Mouse (Mus musculus) MEL (cell line): ENCODE measurements at regions not wholly inside any gene's neighbourhood (a gene's known extent, or its start where the extent isn't known, plus 50 kb on each side); places are given as distances from the start of the nearest gene placed in this dataset.

Experiments
- BHLHE40 ChIP-seq: IDR thresholded peaks from 2 replicates; pipeline ENCODE4 v1.6.1; 2012; ENCODE audit warnings: low read depth, mild to moderate bottlenecking, inconsistent platforms, low read length, improper control_type of control experiment, borderline replicate concordance
- CTCF ChIP-seq, 3 experiments: IDR thresholded peaks in 2 of 3; conservative IDR thresholded peaks in 1 of 3; 2 replicates each; pipeline ENCODE4 v1.5.1; 2011 to 2012; ENCODE audit warnings: low read length in 3 of 3, low read depth in 2 of 3, mild to moderate bottlenecking in 2 of 3, improper control_type of control experiment in 1 of 3, inconsistent platforms in 1 of 3, mixed read lengths in 1 of 3, moderate library complexity in 1 of 3; ENCODE audit not compliant: control insufficient read depth in 1 of 3, insufficient read depth in 1 of 3, poor library complexity in 1 of 3, severe bottlenecking in 1 of 3
- EP300 ChIP-seq, 2 experiments: IDR thresholded peaks; 2 replicates each; pipeline ENCODE4 v1.6.1; 2011; ENCODE audit warnings: improper control_type of control experiment in 2 of 2, low read length in 2 of 2, low read depth in 1 of 2, mild to moderate bottlenecking in 1 of 2
- HCFC1 ChIP-seq: IDR thresholded peaks from 2 replicates; pipeline ENCODE4 v1.6.1; 2012; ENCODE audit warnings: low read depth, mild to moderate bottlenecking, inconsistent platforms, low read length, improper control_type of control experiment, moderate library complexity
- KAT2A ChIP-seq: conservative IDR thresholded peaks from 2 replicates; pipeline ENCODE4 v1.6.1; 2012; ENCODE audit warnings: low read depth, low read length, improper control_type of control experiment, inconsistent platforms
- MYC ChIP-seq: IDR thresholded peaks from 2 replicates; pipeline ENCODE4 v1.6.1; 2011; ENCODE audit warnings: low read depth, mild to moderate bottlenecking, low read length, improper control_type of control experiment, moderate library complexity
- POLR2A ChIP-seq, 2 experiments: IDR thresholded peaks; 2 replicates each; pipeline ENCODE4 v1.6.1; 2011 to 2012; ENCODE audit warnings: low read length in 2 of 2, mild to moderate bottlenecking in 2 of 2, control low read depth in 1 of 2, improper control_type of control experiment in 1 of 2, low read depth in 1 of 2, moderate library complexity in 1 of 2; ENCODE audit not compliant: control insufficient read depth in 1 of 2, insufficient read depth in 1 of 2, poor library complexity in 1 of 2
- SMC3 ChIP-seq: IDR thresholded peaks from 2 replicates; pipeline ENCODE4 v1.6.1; 2011; ENCODE audit warnings: low read depth, low read length, improper control_type of control experiment
- USF2 ChIP-seq, 2 experiments: IDR thresholded peaks; 2 replicates each; pipeline ENCODE4 v1.6.1; 2011 to 2012; ENCODE audit warnings: improper control_type of control experiment in 2 of 2, low read length in 2 of 2, borderline replicate concordance in 1 of 2, inconsistent platforms in 1 of 2, low read depth in 1 of 2, mild to moderate bottlenecking in 1 of 2; ENCODE audit not compliant: insufficient read depth in 1 of 2
- ZC3H11A ChIP-seq: IDR thresholded peaks from 2 replicates; pipeline ENCODE4 v1.6.1; 2012; ENCODE audit warnings: low read depth, mild to moderate bottlenecking, inconsistent platforms, low read length, improper control_type of control experiment
- ZMIZ1 ChIP-seq: IDR thresholded peaks from 2 replicates; pipeline ENCODE4 v1.6.1; 2012; ENCODE audit warnings: low read depth, mild to moderate bottlenecking, inconsistent platforms, low read length, improper control_type of control experiment, moderate library complexity

DNA sequence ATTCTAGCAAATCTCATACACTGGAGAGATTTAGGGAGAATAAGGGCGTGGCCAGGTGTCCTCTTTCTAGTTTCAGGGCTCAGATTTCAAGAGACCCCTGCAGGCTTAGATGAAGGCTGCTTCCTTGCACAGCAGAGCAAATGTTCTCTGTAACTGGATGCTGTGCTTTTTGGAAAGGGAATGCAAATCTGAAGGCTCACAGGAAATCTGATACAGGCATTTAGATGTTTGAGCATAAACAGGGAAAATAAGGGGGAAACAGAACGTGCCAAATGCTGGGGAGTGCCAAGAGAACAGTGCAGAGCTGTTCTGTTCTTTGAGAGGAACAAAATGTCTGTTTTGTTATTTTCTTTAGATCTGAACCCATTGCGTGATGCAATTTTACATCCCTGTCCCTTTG is 161.0 kb upstream of the Samsn1 start:
- TF ChIP-seq SMC3 = no peak
- no peak for TF ChIP-seq ZMIZ1
- TF ChIP-seq CTCF (IDR thresholded peaks at IDR 0.05 in 2 of 3, conservative IDR thresholded peaks at IDR 0.05 in 1 of 3; ENCODE audit: control insufficient read depth in 1 of 3, insufficient read depth in 1 of 3, low read depth in 2 of 3, low read length in 3 of 3, poor library complexity in 1 of 3, severe bottlenecking in 1 of 3) = no peak
- no peak for TF ChIP-seq KAT2A
- TF ChIP-seq MYC = no peak
- TF ChIP-seq POLR2A (IDR thresholded peaks at IDR 0.05; ENCODE audit: control insufficient read depth in 1 of 2, insufficient read depth in 1 of 2, low read depth in 1 of 2, low read length in 2 of 2, poor library complexity in 1 of 2) = no peak
- TF ChIP-seq ZC3H11A = no peak
- no peak for TF ChIP-seq BHLHE40
- TF ChIP-seq EP300 (IDR thresholded peaks at IDR 0.05; ENCODE audit: low read depth in 1 of 2, low read length in 2 of 2) = no peak
- TF ChIP-seq HCFC1 = no peak
- TF ChIP-seq USF2 (IDR thresholded peaks at IDR 0.05; ENCODE audit: borderline replicate concordance in 1 of 2, insufficient read depth in 1 of 2, low read depth in 1 of 2, low read length in 2 of 2) = no peak
